Mouse (Mus musculus) forebrain, embryonic 14.5 days (tissue): ENCODE measurements around the gene Sh3rf3. TPM values are rescaled to one million over a fixed set of nuclear protein-coding genes. Genes with fewer than 3 reads are reported as not detected.

ENCODE experiments used
- ATAC-seq: fragments of 200-750 bp; cut with Nextera tagmentation; 2 replicates; pipeline ENCODE4 v1.8.0; 2017; ENCODE audit warnings: mild to moderate bottlenecking, moderate library complexity
- DNase-seq: peaks from one replicate; pipeline ENCODE4 v3.0.0-alpha.2; 2015; ENCODE audit warnings: low spot score
- H3K27ac ChIP-seq: fragments of 300-500 bp; sonication (generic); 2 replicates; pipeline ENCODE4 v1.5.1; 2014; ENCODE audit warnings: low read depth, mild to moderate bottlenecking, control low read depth, low read length, moderate library complexity
- H3K27me3 ChIP-seq: fragments of 300-500 bp; sonication (generic); replicated peaks from 2 replicates; pipeline ENCODE4 v1.6.1; 2014; ENCODE audit warnings: low read length, control low read depth, mixed read lengths; ENCODE audit not compliant: control insufficient read depth, insufficient read depth
- H3K36me3 ChIP-seq: fragments of 300-500 bp; sonication (generic); 2 replicates; pipeline ENCODE4 v1.6.1; 2014; ENCODE audit warnings: low read length, control low read depth; ENCODE audit not compliant: control insufficient read depth, insufficient read depth
- H3K4me1 ChIP-seq: fragments of 300-500 bp; sonication (generic); 2 replicates; pipeline ENCODE4 v1.6.1; 2014; ENCODE audit warnings: antibody characterized with exemption, low read length, control low read depth; ENCODE audit not compliant: control insufficient read depth, insufficient read depth
- H3K4me2 ChIP-seq: fragments of 300-500 bp; sonication (generic); 2 replicates; pipeline ENCODE4 v1.6.1; 2014; ENCODE audit warnings: mild to moderate bottlenecking, control low read depth, low read length
- H3K4me3 ChIP-seq: fragments of 300-500 bp; sonication (generic); 2 replicates; pipeline ENCODE4 v1.5.1; 2014; ENCODE audit warnings: low read depth, low read length, control low read depth
- H3K9ac ChIP-seq: fragments of 300-500 bp; sonication (generic); 2 replicates; pipeline ENCODE4 v1.6.1; 2014; ENCODE audit warnings: mild to moderate bottlenecking, low read length, control low read depth, moderate library complexity
- H3K9me3 ChIP-seq: fragments of 300-500 bp; sonication (generic); replicated peaks from 2 replicates; pipeline ENCODE4 v1.6.1; 2016; ENCODE audit warnings: low read length, control low read depth, mixed read lengths; ENCODE audit not compliant: control insufficient read depth
- WGBS: fragments of 180-500 bp; shearing (Covaris S2); extraction: QIAGEN DNeasy Blood & Tissue Kit; methylation state at CpG from one replicate; pipeline ENCODE4 v1.1.7; 2014; 5-methylcytosine and 5-hydroxymethylcytosine counted together
- polyA plus RNA-seq: library from polyadenylated mRNA; unstranded; fragments of >200 nt; fragmentation: Nextera tagmentation; extraction: Ambion mirVana; gene quantifications from 2 replicates; pipeline ENCODE4 v1.2.1, GENCODE M21; 2014

Sh3rf3 gene
- polyA plus RNA-seq, 1 experiment from 2014 or later: 5.8 TPM

DNA sequence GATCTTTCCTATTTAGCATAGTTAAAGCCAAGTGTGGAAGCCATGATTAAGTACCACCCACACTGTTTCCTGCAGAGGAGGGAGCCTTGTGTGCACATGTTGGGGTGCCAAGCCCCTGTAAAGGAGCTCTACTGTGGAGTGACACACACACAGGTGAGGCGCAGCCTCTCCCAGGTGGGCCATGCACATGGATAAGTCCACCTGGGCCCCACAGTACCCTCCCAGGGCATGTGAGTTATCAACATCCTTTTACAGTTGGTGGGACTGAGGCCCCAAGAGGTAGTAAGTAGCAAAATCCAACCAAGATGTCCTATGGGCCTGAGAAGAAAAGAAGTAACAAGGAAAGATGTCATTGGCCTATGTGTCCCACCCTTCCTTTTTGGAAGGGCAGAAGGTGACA lies 305.8 kb downstream of the Sh3rf3 start:
- Histone ChIP-seq H3K9me3 (no peaks in the 10 kb centered on the region), H3K36me3 (no peaks in the 10 kb centered on the region), H3K4me1 (no peaks in the 10 kb centered on the region), H3K27ac (no peak overlapping the region), H3K4me3 (no peak overlapping the region), H3K4me2 (no peak overlapping the region), H3K27me3 (no peaks in the 10 kb centered on the region), H3K9ac (no peak overlapping the region)
- ATAC-seq: no peak
- no peak for DNase-seq
- WGBS: 96% methylated on average over 1 of the region's 1 CpGs

DNA sequence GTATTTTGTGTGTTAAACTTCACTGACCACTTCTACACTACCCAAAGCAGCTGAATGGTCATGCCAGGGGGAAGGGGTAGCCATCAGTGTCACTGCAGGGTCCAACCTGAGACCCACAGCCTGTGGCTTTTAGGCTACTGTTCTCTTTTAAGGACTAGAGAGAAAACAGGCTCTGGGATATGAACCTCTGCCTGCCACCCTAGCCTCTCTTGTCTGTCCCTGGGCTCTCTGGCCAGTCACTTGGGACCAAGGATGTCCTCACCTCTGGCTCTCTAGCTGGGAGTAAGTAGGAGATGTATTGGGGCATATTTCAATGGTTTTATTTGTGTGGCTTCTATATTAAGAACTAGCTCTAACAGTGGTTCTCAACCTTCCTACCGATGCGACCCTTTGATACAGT lies 306.7 kb downstream of the Sh3rf3 start:
- Histone ChIP-seq H3K27me3 (no peaks in the 10 kb centered on the region), H3K4me3 (no peak overlapping the region), H3K4me1 (no peaks in the 10 kb centered on the region), H3K4me2 (no peak overlapping the region), H3K27ac (no peak overlapping the region), H3K9me3 (no peaks in the 10 kb centered on the region), H3K9ac (no peak overlapping the region), H3K36me3 (no peaks in the 10 kb centered on the region)
- ATAC-seq (no peak), DNase-seq (no peak)
- WGBS: 96% methylated on average over 2 of the region's 2 CpGs

DNA sequence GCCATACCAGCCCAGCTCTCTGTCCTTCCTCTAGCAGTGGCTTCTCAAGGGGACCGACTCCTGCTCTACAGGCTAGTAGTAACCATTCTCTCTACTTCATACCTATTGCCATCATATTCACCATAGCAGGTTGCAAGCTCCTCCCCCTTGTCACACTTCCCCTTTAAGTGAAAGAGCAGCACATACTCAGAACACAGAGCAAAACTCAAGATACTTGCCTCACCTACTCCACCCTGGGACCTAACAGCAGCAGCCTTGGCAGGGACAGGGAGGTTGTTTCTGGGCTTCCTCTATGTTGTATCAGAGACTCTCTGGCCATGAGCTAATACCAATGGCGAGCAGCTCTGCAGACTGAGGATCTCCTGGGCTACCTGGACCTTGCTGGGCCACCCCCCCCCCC lies 312.3 kb downstream of the Sh3rf3 start:
- Histone ChIP-seq H3K4me1 (no peaks in the 10 kb centered on the region), H3K4me3 (no peak overlapping the region), H3K9me3 (no peaks in the 10 kb centered on the region), H3K36me3 (no peaks in the 10 kb centered on the region), H3K27ac (no peak overlapping the region), H3K9ac (no peak overlapping the region), H3K27me3 (no peaks in the 10 kb centered on the region), H3K4me2 (no peak overlapping the region)
- WGBS: 95% methylated on average over 2 of the region's 2 CpGs
- ATAC-seq: no peak
- DNase-seq: no peak

DNA sequence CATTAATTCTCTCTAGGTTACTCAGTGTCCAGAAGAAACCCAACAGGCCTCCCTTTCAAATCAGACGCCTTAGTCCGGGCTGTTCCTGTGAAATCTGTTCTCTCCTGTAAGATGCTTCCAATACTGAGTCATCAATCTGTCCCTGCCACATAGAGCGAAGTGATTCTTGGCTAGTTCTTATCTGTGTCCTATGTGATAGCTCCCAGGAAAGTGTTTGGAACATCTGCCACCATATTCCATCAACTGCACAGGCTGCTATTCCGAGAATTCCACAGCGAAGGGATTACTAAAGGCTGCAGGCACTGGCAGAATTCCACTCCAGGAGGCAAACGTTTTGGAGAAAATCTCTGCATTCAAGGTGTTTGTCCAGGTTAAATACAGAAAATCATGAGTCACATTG lies 314.5 kb downstream of the Sh3rf3 start:
- no peaks in the 10 kb centered on the region for H3K36me3 ChIP-seq
- H3K4me2 ChIP-seq: no peak overlapping the region
- no peak overlapping the region for H3K4me3 ChIP-seq
- no peak overlapping the region for H3K9ac ChIP-seq
- 77% methylated on average over 6 of the region's 6 CpGs for WGBS
- no peaks in the 10 kb centered on the region for H3K4me1 ChIP-seq
- peak; percentile 50; the same call in 1 of the 2 replicates for ATAC-seq
- no peaks in the 10 kb centered on the region for H3K9me3 ChIP-seq
- no peak overlapping the region for H3K27ac ChIP-seq
- H3K27me3 ChIP-seq: no peaks in the 10 kb centered on the region
- peak; percentile 30 for DNase-seq

DNA sequence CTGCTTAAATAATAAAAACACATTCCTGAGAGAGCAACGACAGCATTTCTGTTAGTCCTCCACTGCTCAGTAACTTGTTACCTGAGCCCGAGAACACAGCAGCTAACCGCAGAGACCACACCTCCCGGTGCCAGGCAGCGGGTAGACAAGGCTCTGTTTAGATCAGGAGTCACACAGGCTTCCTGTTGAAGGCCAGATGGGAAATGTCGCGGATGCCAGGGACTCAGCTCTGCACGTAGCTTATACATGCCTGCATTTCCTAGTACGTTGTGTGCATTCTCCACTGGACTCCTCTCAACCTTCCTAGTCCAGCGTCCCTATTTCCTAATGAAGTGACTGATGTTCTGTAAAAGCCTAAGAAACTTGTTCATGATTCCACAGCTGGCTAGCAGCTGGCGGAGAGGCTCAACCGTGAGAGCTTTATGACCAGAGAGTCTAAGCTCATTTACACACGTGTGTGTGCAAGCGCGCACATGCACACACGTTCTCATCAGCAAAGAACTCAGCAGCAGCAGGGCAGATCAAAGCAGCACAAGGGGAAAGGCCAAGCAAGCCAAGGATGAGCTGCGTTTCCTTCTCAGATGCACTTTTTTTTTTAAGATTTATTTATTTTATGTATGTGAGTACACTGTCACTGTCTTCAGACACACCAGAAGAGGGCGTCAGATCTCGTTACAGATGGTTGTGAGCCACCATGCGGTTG lies 318.9 kb downstream of the Sh3rf3 start:
- no peak for DNase-seq

DNA sequence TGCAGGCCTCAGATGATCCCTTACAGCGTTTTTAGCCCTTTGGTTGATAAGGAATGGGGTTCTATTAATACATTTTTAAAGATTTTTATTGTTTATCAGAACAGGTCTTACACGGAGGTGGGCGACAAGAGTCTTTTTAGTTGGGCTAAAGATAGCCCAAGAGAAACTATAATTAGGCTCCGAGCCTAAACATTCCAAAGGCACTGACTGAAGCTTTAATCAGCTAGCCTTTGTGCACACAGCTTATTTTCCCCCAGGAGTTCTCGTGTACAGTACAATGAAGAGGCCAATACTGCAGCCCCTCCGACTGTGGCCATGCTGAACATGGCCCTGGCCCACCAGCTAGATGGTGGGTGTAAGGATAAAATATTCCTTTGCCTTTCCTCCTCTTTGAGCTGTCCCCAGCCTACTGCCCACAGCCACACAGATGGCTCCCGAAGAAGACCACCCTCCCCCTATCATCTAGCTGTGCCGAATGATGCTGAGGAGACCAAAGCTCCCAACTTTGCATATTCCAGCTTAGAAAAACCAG lies 320.4 kb downstream of the Sh3rf3 start:
- DNase-seq: peak; percentile 49
- 0 out of 2 replicates have a peak, but pooled peaks have one; percentile 44 for ATAC-seq
- no peak overlapping the region for H3K4me2 ChIP-seq
- WGBS: 21% methylated on average over 8 of the region's 8 CpGs
- H3K36me3 ChIP-seq: peaks cover 7% of the 10 kb centered on the region; the same call in 1 of the 2 replicates
- H3K9ac ChIP-seq: no peak overlapping the region
- no peaks in the 10 kb centered on the region for H3K27me3 ChIP-seq
- no peak overlapping the region for H3K4me3 ChIP-seq
- peaks cover 7% of the 10 kb centered on the region for H3K4me1 ChIP-seq
- no peak overlapping the region for H3K27ac ChIP-seq
- no peaks in the 10 kb centered on the region for H3K9me3 ChIP-seq

More for the DNA sequence above, 318.9 kb downstream of the Sh3rf3 start:
- H3K36me3 ChIP-seq: 0 out of 2 replicates have a peak, but pooled peaks cover 5% of the 10 kb centered on the region
- no peak overlapping the region for H3K9ac ChIP-seq
- no peak for ATAC-seq
- H3K4me1 ChIP-seq: peaks cover 7% of the 10 kb centered on the region
- H3K4me3 ChIP-seq: no peak overlapping the region
- H3K9me3 ChIP-seq: no peaks in the 10 kb centered on the region
- WGBS: 88% methylated on average over 20 of the region's 20 CpGs
- no peaks in the 10 kb centered on the region for H3K27me3 ChIP-seq
- H3K27ac ChIP-seq: no peak overlapping the region
- H3K4me2 ChIP-seq: no peak overlapping the region

DNA sequence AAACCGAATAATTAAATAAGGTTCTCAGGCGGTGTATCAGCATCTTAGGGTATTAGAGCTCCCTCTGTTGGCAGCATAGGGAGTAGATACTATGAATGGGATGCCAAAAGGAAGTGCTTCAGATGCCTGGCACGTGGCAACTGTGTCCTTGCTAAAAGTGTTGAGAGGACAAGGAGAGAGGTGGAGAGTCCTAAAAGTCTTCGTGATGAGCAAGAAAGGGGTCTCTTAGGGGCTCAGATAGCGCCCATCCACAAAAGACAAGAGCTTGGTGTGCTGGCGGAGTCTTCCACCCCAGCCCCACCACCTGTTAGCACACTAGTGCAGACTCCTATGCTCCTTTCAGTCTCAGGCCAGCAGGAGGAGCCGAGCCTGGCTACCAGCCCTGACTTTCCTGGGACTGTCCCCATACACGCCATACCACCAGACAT lies 336.8 kb downstream of the Sh3rf3 start:
- 16% methylated on average over 8 of the region's 8 CpGs for WGBS
- H3K27ac ChIP-seq: no peak overlapping the region

DNA sequence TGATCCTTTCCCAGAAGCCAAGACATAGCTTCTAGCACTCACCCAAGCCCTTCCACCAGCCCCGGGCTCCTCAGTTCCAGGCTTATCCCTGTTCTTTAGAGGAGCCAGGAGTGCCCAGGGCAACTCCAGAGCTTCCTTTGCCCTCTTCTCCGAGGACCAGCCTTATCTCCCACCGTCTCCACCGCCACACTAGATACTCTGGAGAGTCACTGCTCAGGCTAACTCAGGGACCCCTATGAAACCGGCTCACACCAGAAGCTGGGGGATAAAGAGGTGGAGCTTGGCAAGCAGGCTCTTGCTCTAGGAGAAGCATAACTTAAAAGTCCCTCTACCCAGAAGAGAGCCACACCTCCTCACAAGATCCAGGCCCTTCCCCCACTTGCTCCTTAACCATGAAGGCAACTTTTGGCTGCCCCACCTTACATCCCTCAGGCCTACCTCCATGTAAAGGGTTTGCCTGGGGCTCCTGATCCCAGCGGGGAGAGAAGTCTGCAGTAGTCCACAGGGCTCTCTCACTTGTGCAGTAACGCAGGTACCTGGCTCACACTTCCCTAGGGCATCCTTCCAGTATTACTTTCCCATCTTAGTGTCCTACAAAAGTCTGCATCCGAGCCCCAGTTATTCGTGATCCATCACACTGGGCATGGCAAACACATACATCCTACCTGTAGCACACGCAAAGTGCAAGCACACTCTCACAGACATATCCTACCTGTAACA lies 337.9 kb downstream of the Sh3rf3 start:
- ATAC-seq (no peak), DNase-seq (no peak)
- Histone ChIP-seq H3K9ac (no peak overlapping the region), H3K4me3 (no peak overlapping the region), H3K4me2 (no peak overlapping the region), H3K36me3 (no peaks in the 10 kb centered on the region), H3K9me3 (no peaks in the 10 kb centered on the region), H3K4me1 (no peaks in the 10 kb centered on the region), H3K27me3 (no peaks in the 10 kb centered on the region), H3K27ac (no peak overlapping the region)
- WGBS: 92% methylated on average over 10 of the region's 10 CpGs

More for the DNA sequence above, 336.8 kb downstream of the Sh3rf3 start:
- H3K27me3 ChIP-seq: no peaks in the 10 kb centered on the region
- H3K4me1 ChIP-seq: no peaks in the 10 kb centered on the region
- H3K36me3 ChIP-seq: no peaks in the 10 kb centered on the region
- H3K9me3 ChIP-seq: no peaks in the 10 kb centered on the region
- peak; percentile 88 for ATAC-seq
- H3K4me2 ChIP-seq: no peak overlapping the region
- H3K4me3 ChIP-seq: no peak overlapping the region
- no peak overlapping the region for H3K9ac ChIP-seq
- peak; percentile 87 for DNase-seq
